Comparison of ENCODE assay signal across 8 mouse cellular contexts in the genomic region with DNA sequence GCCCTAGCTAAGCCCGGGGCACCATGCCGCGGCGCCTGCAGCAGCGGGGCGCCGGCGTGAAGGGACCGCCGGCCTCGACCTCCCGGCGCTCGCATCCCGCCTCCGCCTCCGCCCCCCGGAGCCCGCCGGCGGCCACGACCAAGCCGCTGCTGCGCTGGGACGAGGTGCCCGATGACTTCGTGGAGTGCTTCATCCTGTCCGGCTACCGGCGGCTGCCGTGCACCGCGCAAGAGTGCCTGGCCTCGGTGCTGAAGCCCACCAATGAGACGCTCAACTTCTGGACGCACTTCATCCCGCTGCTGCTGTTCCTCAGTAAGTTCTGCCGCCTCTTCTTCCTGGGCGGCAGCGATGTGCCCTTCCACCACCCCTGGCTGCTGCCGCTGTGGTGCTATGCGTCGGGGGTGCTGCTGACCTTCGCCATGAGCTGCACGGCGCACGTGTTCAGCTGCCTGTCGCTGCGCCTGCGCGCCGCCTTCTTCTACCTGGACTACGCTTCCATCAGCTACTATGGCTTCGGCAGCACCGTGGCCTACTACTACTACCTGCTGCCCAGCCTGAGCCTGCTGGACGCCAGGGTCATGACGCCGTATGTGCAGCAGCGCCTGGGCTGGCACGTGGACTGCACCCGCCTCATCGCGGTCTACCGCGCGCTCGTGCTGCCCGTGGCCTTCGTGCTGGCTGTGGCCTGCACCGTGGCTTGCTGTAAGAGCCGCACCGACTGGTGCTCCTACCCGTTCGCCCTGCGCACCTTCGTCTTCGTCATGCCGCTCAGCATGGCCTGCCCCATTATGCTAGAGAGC. TPM values are rescaled to one million over a fixed set of nuclear protein-coding genes. Genes with fewer than 3 reads are reported as not detected.
A peak's percentile ranks its signal among the peaks of the same experiment; 100 is the strongest.
DNase-seq lines count a peak whose midpoint lies in the region; ATAC-seq lines count a peak whose summit lies in the region.

No protein-coding gene starts in this region.

- H3K27ac ChIP-seq in intestine, embryonic 15.5 days, result no peak overlapping the region
- peak overlapping the region; percentile 79 for H3K27ac ChIP-seq in midbrain, embryonic 15.5 days

- H3K27me3 ChIP-seq in intestine, embryonic 15.5 days (replicated peaks), result peaks cover 46% of the 10 kb centered on the region
- H3K27me3 ChIP-seq in midbrain, embryonic 15.5 days (replicated peaks), result peaks cover 12% of the 10 kb centered on the region

- intact Hi-C loops in heart, postnatal 25 days (cut with DNase I), result loop anchor here (5.0 kb wide), 1 partner anchor 107 kb away; no protein-coding TSS in a partner anchor
- intact Hi-C loops in left cerebral cortex, postnatal 10 days (cut with DNase I), result no loop called here

- H3K36me3 ChIP-seq in intestine, embryonic 15.5 days, result no peaks in the 10 kb centered on the region
- H3K36me3 ChIP-seq in midbrain, embryonic 15.5 days (replicated peaks), result no peaks in the 10 kb centered on the region

- peaks cover 14% of the 10 kb centered on the region for H3K4me1 ChIP-seq in intestine, embryonic 15.5 days (replicated peaks)
- peaks cover 33% of the 10 kb centered on the region for H3K4me1 ChIP-seq in midbrain, embryonic 15.5 days

- H3K9me3 ChIP-seq in intestine, embryonic 15.5 days, result no peaks in the 10 kb centered on the region
- no peaks in the 10 kb centered on the region for H3K9me3 ChIP-seq in midbrain, embryonic 15.5 days

- peak; percentile 96 for DNase-seq in heart, adult 11 months
- DNase-seq in heart, postnatal 25 days (ENCODE audit: low spot score), result no peak
- DNase-seq in cerebellum, postnatal 10 days, result peak; percentile 77 to 78
- peak; percentile 42 to 59 for DNase-seq in left cerebral cortex, postnatal 10 days (ENCODE audit: extremely low spot score in 1 of 2, low spot score in 2 of 2)
- peak; percentile 1 for DNase-seq in thymus, postnatal 25 days

- H3K4me2 ChIP-seq in intestine, embryonic 15.5 days (replicated peaks), result peak overlapping the region; percentile 97
- peak overlapping the region; percentile 79 for H3K4me2 ChIP-seq in midbrain, embryonic 15.5 days

- H3K9ac ChIP-seq in intestine, embryonic 15.5 days, result peak overlapping the region; percentile 42
- peak overlapping the region; percentile 74 for H3K9ac ChIP-seq in midbrain, embryonic 15.5 days

- peak; percentile 46 for ATAC-seq in frontal cortex, adult (ENCODE audit: low TSS enrichment)
- ATAC-seq in intestine, embryonic 15.5 days, result peak; percentile 58
- ATAC-seq in midbrain, embryonic 15.5 days (replicated peaks), result peak; percentile 85

- WGBS in intestine, embryonic 15.5 days, result 11% methylated on average over 72 of the region's 78 CpGs
- 13% methylated on average over 78 of the region's 78 CpGs for WGBS in midbrain, embryonic 15.5 days

- H3K4me3 ChIP-seq in intestine, embryonic 15.5 days (replicated peaks), result peak overlapping the region; percentile 63
- peak overlapping the region; percentile 63 for H3K4me3 ChIP-seq in midbrain, embryonic 15.5 days

RNA-seq across cellular contexts. Expression of gene Paqr9, which starts 0.7 kb away (rescaled TPM):
- 10 to 100 TPM; 41.1 to 43.4 TPM for total RNA-seq in heart, postnatal 25 days (2021)
- 0.82 and 1.0 TPM in 2 replicates for polyA plus RNA-seq in intestine, embryonic 15.5 days (2015; fragmentation: Nextera tagmentation; extraction: Ambion mirVana)
- 10 to 100 TPM; 38.1 to 38.8 TPM for total RNA-seq in left cerebral cortex, postnatal 10 days (2021)
- 5.1 and 5.3 TPM in 2 replicates for polyA plus RNA-seq in midbrain, embryonic 15.5 days (2015; fragmentation: Nextera tagmentation; extraction: Ambion mirVana)

RNA-seq across cellular contexts. Expression of gene U2surp, which starts 48.3 kb away (rescaled TPM):
- 10 to 100 TPM; 27.8 to 32.2 TPM for total RNA-seq in heart, postnatal 25 days (2021)
- 116 and 164 TPM in 2 replicates for polyA plus RNA-seq in intestine, embryonic 15.5 days (2015; fragmentation: Nextera tagmentation; extraction: Ambion mirVana)
- total RNA-seq in left cerebral cortex, postnatal 10 days (2021), result 10 to 100 TPM; 66.3 to 67.9 TPM
- 115 and 129 TPM in 2 replicates for polyA plus RNA-seq in midbrain, embryonic 15.5 days (2015; fragmentation: Nextera tagmentation; extraction: Ambion mirVana)
